Mouse (Mus musculus) ES-E14 (cell line): ENCODE data around the gene Rbfox1. TPM values are rescaled to one million over a fixed set of nuclear protein-coding genes. Genes with fewer than 3 reads are reported as not detected.

ENCODE experiments used
- DNase-seq: peaks from one replicate; pipeline ENCODE4 v3.0.0-alpha.2; 2013; ENCODE audit warnings: low read depth, low spot score
- H3K27ac ChIP-seq: 2 replicates; pipeline ENCODE4 v1.5.1; 2012; ENCODE audit warnings: low read depth, mild to moderate bottlenecking, low read length, moderate library complexity, mixed read lengths; ENCODE audit not compliant: poor library complexity, insufficient read depth, severe bottlenecking
- H3K36me3 ChIP-seq: 2 replicates; pipeline ENCODE4 v1.6.1; 2012; ENCODE audit warnings: mild to moderate bottlenecking, low read length, moderate library complexity, mixed read lengths; ENCODE audit not compliant: control insufficient read depth, poor library complexity, insufficient read depth, severe bottlenecking
- H3K4me1 ChIP-seq, 2 experiments: fragments of 150-350 bp in 1 of 2; sonication (generic) in 1 of 2; 2 replicates each; pipeline ENCODE4 v1.6.1; 2012; ENCODE audit warnings: low read length in 2 of 2, mild to moderate bottlenecking in 1 of 2, mixed read lengths in 1 of 2; ENCODE audit not compliant: control insufficient read depth in 2 of 2, insufficient read depth in 2 of 2, poor library complexity in 1 of 2
- H3K4me3 ChIP-seq, 2 experiments: fragments of 150-350 bp in 1 of 2; sonication (generic) in 1 of 2; 2 replicates each; pipeline ENCODE4 v1.5.1; 2012; ENCODE audit warnings: low read length in 2 of 2, low read depth in 1 of 2, mild to moderate bottlenecking in 1 of 2, mixed read lengths in 1 of 2; ENCODE audit not compliant: insufficient read depth in 1 of 2, poor library complexity in 1 of 2, severe bottlenecking in 1 of 2
- H3K9ac ChIP-seq: 2 replicates; pipeline ENCODE4 v1.6.1; 2012; ENCODE audit warnings: low read depth, mild to moderate bottlenecking, low read length, mixed read lengths; ENCODE audit not compliant: poor library complexity, insufficient read depth, severe bottlenecking
- H3K9me3 ChIP-seq: fragments of 150-350 bp; sonication (generic); 2 replicates; pipeline ENCODE4 v1.6.1; 2012; ENCODE audit warnings: low read depth, mild to moderate bottlenecking, low read length; ENCODE audit not compliant: control insufficient read depth, insufficient read depth
- CHD2 ChIP-seq: IDR thresholded peaks from 2 replicates; pipeline ENCODE4 v1.6.1; 2014; ENCODE audit warnings: mild to moderate bottlenecking, low read depth, low read length, inconsistent platforms
- HCFC1 ChIP-seq: IDR thresholded peaks from 2 replicates; pipeline ENCODE4 v1.6.1; 2012; ENCODE audit warnings: low read length, inconsistent platforms, borderline replicate concordance; ENCODE audit not compliant: insufficient read depth
- MAFK ChIP-seq: IDR thresholded peaks from 2 replicates; pipeline ENCODE4 v1.6.1; 2014; ENCODE audit warnings: mild to moderate bottlenecking, low read depth, low read length, inconsistent platforms; ENCODE audit not compliant: insufficient read depth
- ZC3H11A ChIP-seq: IDR thresholded peaks from 2 replicates; pipeline ENCODE4 v1.6.1; 2012; ENCODE audit warnings: low read depth, mild to moderate bottlenecking, inconsistent platforms, low read length, borderline replicate concordance
- ZNF384 ChIP-seq: IDR thresholded peaks from 2 replicates; pipeline ENCODE4 v1.6.1; 2012; ENCODE audit warnings: low read depth, low read length, inconsistent platforms
- in situ Hi-C, 2 experiments: fragments of 600-800 bp; cut with MboI; formaldehyde crosslinking; loops; one replicate each; pipeline ENCODE4 v1.15.1; 2025; ENCODE audit warnings: low sequenced_read_pairs in 2 of 2, inconsistent platforms in 1 of 2; ENCODE audit not compliant: unreplicated experiment in 2 of 2
- total RNA-seq: library from RNA; depleted of rRNA; stranded (reverse); fragments of 300-350 nt; gene quantifications from 2 replicates; pipeline ENCODE4 v1.2.3, GENCODE M21; 2012

Rbfox1 gene
- total RNA-seq, 1 experiment = 0.18 TPM

DNA sequence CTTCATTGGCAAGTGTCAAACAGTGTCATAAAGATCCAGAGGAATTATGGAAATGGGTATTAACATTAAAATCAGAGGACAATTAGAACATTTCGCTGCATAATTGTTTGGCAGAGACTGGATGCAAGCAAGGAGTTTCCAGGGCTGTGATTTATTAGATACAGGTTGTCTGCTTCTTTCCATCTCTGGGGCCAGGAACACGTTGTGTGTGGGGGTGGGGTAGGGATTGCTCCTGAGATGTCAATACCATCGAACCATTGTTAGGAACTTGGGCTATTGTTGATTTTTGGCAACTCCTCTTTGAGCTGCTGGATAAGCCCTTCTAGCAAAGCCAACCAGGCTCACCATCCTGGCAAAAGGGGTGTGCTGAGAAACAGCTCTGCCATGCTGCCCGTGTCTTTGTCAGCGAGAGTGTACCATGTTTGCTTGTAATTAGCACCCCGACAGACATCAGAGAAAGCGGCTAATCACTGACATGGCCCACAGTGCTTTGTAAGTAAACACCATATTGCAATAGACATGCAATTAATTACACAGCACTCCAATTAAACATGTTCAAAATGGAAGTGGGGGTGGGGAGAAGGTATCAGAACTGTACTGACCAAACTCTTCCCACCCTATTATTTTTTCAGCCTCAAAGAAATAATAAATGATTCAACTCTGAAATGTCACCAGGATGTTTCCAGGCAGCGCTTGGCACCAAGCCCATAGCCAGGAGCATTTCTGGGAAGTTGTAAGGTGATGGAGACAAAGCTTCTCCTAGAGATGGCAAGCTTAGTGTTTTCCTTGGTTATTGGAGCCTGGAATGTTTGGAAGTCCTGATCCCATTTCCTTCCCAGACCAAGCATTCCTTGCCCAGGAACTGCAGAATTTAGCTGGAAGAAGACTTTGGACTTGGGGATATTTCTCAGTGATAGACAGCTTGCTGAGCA lies 1562.8 kb downstream of the Rbfox1 start:
- Histone ChIP-seq H3K27ac (no peak overlapping the region), H3K36me3 (no peaks in the 10 kb centered on the region), H3K9ac (no peak overlapping the region), H3K9me3 (no peaks in the 10 kb centered on the region), H3K4me3 (no peak overlapping the region), H3K4me1 (peaks cover 0 to 2% of the 10 kb centered on the region in 2 experiments; a peak in 1 of 4 replicates)
- DNase-seq = no peak
- in situ Hi-C loops = no loop called here
- TF ChIP-seq HCFC1 (no peak), ZC3H11A (no peak), ZNF384 (no peak), CHD2 (no peak), MAFK (no peak)

DNA sequence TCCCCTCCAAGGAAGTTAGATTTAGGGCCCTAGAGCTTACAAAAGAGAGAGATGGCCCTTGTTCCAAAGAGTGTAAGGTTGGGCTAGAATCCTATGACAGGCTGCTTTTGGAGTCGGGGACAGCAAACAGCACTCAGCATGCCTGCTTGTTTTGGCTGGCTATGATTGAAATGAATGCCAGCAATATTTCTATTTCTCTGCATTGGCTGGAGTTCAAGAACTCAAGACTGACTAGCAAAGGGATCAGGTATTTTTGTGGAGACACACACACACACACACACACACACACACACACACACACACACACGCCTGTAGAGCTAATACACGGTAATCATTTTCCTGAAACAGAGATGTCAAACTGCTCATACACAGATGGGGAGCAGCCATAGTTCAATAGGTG lies 1566.0 kb downstream of the Rbfox1 start:
- no peak overlapping the region for H3K4me3 ChIP-seq
- DNase-seq = no peak
- H3K27ac ChIP-seq = no peak overlapping the region
- no peak for TF ChIP-seq ZNF384
- no peak for TF ChIP-seq ZC3H11A
- no peak for TF ChIP-seq HCFC1
- TF ChIP-seq MAFK = no peak
- TF ChIP-seq CHD2 = no peak
- no peaks in the 10 kb centered on the region for H3K9me3 ChIP-seq
- H3K9ac ChIP-seq = no peak overlapping the region
- peaks cover 0 to 2% of the 10 kb centered on the region in 2 experiments; a peak in 1 of 4 replicates for H3K4me1 ChIP-seq
- in situ Hi-C loops = no loop called here
- no peaks in the 10 kb centered on the region for H3K36me3 ChIP-seq

DNA sequence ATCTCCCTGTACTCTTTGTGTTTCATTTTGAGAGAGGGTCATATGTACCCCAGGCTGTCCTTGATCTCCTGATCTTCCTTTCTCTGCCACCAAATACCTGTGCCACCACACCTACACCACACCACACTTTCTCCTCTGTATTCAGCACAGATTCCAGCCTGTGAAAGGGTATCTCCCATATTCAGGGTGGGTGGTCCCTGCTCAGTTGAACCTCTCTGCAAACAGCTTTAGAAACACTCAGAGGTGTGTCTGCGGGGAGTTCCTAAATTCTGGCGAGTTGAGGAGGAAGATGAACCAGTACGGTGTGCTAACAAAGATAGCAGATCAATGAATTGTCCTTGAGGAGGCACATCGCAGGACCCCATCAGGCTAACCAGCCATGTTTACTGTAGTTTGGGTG lies 1572.4 kb downstream of the Rbfox1 start:
- Histone ChIP-seq H3K4me3 (peak overlapping the region in 1 of 2 experiments; percentile 17; a peak in 1 of 4 replicates), H3K4me1 (peaks cover 3 to 4% of the 10 kb centered on the region in 2 experiments; a peak in 2 of 4 replicates), H3K9ac (no peak overlapping the region), H3K9me3 (no peaks in the 10 kb centered on the region), H3K27ac (no peak overlapping the region), H3K36me3 (no peaks in the 10 kb centered on the region)
- in situ Hi-C loops = no loop called here
- DNase-seq = peak; percentile 16
- TF ChIP-seq ZC3H11A (no peak), MAFK (no peak), CHD2 (no peak), HCFC1 (no peak), ZNF384 (no peak)
